Mouse (Mus musculus) spleen, embryonic (tissue): ENCODE measurements at regions not wholly inside any gene's neighbourhood (a gene's known extent, or its start where the extent isn't known, plus 50 kb on each side); places are given as distances from the start of the nearest gene placed in this dataset.

ENCODE experiments used
- CTCF ChIA-PET: fragments of 350-600 bp; sonication (Branson Sonifier 250); formaldehyde crosslinking; loops from one replicate; lab custom pipeline; 2022; lab: Charles Lee

DNA sequence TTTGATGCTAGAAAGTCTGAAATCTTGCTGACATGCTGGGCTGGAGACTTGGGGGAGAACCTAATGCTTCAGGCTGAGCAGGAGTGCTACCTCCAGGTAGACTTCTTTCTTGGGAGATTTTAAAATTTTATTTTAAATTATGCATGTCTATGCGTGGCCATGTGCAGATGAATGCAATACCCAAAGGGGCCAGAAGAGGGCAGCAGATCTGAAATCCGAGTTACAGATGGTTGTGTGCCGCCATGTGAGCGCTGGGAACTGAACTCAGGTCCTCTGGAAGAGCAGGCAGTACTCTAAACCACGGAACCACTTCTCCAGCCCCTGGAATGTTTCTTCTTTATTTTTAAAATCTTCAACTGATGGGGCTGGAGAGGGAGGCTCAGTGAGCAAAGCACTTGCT, 135.8 kb downstream of the Slc4a3 start:
- CTCF ChIA-PET: no interaction called here

DNA sequence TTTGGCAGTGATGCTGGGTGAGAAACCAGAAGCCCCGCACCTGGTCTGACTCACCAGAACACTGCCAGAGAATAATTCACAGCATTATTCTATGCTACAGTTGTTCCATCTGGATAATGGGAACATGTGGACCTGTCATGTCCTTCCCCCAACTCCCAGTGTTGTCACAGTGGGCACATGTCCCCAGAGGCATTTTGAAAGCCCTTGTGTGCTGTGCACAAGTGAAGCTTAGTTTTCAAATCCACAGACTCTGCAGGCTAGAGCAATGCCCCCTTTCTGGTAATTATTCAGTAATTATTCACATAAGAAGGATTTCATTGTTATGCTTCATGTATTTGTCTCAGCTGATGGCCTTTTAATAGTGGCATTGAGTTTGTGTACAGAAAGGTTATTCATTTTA, 146.7 kb downstream of the Slc4a3 start:
- CTCF ChIA-PET: interaction anchor here (0.5 kb wide), 1 partner anchor 849 kb away, joined by 20 read pairs; no protein-coding TSS in a partner anchor

DNA sequence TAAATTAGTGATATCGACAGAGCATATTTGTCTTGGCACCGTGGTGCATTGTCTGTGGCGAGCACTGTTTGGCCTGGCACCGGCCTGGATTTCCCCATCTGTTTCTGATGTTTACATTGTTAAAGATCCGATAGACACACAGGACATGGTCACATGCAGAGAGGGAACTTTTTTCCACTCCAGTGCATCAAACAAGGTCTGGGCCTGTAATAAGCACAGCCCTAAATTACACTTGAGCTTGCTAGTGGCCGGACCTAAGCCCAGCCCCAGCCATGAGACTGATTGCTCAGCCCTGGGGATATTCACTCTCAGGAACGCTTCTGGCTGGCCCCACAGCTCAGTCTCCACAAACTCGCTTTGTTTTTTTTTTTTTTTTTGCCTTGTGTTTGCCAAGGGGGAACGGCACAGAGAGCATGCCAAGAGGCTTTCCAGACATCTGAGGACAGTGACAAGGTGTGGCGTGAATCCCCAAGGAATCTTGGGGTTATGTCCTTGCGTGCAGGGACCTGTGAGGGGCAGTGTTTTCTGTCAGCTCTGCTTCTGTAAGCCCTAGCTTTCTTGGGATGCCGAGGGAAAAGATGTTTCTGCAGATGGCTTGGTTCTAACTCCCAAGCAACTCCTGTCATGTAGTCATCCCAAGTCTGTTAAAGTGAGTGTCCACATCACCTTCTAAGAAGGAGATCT, 147.3 kb downstream of the Slc4a3 start:
- CTCF ChIA-PET: no interaction called here

DNA sequence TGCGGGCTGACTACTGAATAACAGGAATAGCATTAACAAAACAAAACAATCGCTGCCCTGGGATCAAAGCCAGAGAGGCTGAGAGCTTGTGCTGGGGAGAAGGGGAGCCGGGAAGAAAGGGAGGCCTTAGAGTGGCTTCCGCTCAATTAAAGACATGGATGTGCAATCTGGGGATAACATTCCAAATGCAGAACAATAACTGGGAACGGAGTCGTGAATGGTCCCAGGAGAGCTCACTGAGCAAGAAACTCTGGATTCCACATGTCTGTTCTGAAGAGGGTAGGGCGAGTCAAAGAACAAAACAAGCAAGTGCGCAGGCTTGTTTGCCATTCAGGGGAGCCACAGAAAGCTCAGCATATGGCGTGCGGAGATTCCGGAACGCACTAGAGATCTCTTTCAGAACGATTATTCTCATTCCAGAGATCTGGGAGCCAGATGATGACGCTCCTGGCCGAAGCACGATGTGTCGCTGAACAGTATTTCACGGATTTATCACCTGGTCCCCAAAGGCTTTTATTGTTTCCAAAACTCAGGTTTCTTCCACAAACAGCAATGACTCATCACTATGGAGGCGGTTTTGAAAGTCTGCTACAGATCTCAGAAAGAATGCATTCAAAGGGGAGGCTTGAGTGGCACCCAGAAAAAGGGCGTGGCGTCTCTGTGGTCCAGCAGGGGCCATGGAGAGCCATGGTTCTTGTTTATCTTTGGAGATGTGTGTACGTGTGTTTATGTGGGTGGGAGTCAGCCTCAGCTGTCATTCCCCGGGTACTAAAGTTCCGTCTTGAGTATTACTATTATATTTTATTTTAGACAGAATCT, 159.0 kb downstream of the Slc4a3 start:
- CTCF ChIA-PET: no interaction called here

DNA sequence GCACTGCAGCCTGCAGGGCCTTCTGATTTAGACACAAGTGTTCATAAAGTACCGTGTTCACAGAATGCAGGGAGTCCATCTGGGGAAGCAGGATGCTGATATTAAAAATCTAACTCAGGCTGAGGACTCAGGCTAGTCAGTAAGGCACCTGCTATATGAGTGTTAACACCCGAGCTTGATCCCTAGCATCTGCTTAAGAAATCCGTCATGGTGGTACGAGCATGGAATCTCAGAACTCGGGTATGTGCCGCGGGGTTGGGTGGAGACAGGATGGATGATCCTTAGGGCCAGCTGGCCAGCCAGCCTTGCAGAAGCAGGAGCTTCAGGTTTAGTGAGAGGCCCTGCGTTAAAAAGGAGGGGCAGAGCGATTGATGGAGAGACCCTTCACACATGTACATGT, 160.1 kb downstream of the Slc4a3 start:
- CTCF ChIA-PET: no interaction called here

DNA sequence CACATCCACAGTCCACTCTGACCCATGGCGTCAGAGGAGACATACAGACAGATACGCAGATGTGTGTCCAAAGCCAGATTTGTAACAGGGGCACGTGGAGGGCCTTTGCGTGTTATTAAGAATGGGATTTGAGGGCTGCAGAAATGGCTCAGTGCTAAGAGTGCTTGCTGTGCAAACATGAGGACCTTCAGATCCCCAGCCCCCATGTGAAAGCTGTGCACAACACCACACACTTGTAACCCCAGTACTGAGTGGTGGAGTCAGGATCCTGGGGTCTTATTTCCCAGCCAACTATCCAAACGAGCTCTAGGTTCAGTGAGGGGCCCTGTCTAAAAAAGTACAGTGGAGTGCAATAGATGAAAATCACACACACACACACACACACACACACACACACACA, 177.4 kb downstream of the Slc4a3 start:
- CTCF ChIA-PET: no interaction called here

DNA sequence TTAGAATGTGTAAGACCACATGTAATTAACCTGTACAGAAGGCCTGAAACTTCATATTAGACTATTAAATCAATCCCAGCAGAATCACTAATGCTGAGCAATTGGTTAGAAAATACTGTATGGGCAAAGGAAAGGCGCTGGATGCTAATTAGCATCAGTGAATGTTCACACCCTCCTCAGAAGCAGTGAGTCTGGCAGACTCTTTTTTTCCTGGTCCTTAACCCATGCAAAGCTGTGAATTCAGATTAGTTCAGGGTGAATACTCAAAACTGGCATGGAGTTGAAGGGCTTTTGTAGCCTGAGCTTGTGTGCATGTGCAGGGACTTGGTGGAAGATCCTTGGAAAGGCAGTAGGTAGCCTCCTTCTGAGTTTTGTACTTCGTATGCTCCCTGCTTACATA, 179.3 kb downstream of the Slc4a3 start:
- CTCF ChIA-PET: no interaction called here

DNA sequence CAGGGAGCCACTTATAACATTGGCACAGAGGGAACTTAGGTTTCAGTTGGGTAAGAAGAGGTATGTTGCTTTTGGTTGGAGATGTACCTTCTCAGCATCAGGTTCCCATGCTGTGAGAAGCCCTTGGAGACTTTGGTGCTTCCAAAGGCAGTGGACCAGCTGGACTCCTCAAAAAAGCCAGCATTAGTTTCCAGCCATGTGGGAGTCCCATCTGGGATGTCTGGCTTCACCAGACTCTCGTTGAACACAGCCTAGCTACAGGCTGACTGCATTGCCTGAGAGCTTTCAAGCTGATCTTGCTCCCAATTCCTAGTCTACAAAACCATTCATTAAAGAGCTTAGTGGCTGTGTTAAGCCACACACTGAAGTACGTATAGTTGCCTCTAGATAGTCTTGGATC, 182.8 kb downstream of the Slc4a3 start:
- CTCF ChIA-PET: no interaction called here

DNA sequence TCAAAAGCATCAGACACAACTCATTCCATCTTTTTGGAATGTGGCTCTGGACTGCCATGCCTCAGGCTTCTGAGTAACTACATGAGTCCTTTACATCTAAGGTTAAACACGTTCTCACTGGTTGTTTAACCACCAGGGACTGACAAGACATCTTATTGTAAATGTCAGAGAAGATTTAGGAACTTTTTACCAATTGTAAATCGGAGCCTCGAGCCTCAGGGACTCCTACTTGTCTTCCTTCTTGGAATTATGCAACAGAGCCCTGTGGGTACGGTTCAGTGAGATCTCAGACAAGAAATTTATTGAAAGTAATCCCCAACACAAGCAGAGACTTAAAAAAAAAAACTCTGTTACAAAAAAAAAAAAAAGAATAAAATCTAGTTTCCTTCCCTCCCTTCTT, 187.7 kb downstream of the Slc4a3 start:
- CTCF ChIA-PET: no interaction called here

DNA sequence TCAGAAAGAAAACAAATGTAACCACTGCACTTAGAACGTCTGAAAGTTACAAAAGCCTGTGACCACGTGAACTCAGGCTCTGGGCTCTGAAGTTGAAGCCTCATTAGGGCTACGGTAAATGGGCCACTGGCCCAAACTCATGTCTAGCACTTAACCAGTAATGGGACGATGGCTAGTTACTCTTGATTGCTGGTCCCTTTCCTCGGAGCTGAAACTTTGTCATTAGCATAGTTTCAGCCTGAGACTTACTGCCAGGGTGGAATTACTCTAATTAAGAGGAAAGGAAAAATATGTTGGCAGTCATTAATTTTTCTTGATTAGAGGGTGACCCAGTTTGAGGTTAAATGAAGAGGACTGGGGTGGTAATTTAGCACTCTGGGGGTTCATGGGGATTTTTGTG, 192.6 kb downstream of the Slc4a3 start:
- CTCF ChIA-PET: no interaction called here

DNA sequence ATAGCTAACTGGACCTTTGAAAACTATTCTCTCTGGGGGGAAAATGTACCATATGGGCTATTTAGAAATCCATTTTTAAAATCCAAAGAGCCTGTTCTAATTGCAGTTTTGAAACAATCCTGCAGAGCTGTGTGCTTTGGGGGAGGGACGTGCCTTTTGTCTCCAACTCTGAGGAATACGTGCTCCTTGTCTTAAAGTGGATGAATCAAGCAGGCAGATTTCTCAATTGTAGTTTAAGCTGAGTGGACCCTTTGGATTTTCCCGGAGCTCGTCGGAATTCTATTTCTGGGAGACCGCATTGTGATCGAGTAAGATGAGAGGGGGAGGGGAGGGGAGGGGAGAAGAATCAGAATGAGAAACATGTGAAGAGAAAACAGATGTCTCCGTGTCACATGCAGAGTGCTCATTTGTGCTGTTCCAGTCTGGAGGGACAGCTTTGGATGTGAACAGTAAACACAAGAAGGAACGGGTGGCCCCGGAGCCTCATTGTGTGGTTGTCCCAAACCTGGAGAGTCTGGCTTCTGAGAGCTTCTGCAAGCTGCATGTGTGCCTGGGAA, 203.7 kb downstream of the Slc4a3 start:
- CTCF ChIA-PET: no interaction called here

DNA sequence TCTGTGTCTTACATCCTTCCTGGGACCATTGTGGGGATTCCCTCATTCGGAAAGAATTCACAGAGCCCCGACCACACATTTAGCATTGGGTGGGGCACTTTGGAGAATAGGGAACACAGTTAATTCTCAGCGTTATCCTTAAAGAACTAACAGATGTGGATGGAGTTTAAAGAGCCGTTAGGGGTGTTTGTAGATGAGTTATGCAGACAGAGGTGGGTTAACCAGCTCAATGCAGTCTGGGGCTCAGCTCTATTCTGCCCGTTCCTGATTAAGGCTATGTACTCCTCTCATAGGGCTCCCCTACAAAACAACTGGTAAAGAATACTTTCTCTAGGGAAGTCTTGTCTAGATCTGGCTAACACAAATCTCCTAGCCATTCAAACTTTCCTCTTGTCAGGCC, 226.1 kb downstream of the Slc4a3 start:
- CTCF ChIA-PET: no interaction called here

DNA sequence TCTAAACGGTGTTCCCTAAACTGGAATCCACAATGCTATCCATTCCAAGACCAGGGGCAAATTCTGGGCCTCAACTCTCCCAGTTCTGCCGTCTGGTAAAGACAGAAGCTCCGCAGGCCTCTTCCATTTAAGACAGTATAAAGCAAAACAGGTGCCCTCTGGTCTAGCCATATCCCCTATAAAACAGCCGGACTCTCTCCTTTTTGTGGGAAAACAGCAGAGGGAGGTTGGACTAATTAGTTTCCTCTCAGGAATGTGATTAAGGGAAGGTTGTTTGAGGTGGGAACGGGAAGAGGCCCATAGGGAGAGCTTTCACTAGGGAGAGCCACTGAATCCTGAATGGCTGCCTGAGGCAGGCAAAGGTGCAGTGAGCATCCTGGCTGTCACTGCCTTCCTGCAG, 226.9 kb downstream of the Slc4a3 start:
- CTCF ChIA-PET: no interaction called here

DNA sequence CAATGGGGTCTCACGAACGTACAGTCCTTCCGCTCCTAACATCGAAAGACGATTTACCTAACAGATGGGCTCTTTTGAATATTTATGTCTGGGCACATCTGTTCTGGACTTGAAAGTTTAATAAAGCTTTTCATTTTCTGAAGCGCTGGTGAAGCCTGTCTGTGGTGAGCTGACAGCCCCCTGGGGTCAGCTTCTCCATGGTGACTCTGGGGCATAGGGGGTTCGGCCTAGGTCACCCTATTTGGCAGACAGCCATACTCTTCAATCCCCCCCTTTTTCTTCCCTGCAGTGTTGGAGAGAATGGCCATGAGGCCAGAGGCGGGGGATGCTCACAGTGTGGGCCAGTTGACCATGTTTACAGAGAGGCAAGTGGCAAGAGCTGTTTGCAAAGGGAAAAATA, 232.8 kb downstream of the Slc4a3 start:
- CTCF ChIA-PET: no interaction called here

DNA sequence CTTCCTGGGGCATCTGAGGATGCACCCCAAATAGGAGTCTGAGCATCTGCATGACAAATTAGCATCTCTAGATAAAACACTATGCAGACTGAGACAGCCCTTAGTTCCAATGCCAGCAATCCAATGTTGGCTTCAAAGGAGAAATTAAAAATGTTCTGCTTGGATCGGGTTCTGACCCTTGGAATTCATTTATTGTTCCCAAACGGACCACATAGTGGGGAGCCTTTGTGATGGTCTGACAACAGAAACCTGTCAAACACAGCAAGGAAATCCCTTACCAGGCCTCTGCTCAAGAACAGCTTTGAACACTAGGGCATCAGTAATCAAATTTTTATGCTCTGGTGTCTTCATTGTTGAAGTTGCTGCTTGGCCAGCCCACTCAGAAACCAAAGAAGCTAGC, 237.1 kb downstream of the Slc4a3 start:
- CTCF ChIA-PET: no interaction called here

DNA sequence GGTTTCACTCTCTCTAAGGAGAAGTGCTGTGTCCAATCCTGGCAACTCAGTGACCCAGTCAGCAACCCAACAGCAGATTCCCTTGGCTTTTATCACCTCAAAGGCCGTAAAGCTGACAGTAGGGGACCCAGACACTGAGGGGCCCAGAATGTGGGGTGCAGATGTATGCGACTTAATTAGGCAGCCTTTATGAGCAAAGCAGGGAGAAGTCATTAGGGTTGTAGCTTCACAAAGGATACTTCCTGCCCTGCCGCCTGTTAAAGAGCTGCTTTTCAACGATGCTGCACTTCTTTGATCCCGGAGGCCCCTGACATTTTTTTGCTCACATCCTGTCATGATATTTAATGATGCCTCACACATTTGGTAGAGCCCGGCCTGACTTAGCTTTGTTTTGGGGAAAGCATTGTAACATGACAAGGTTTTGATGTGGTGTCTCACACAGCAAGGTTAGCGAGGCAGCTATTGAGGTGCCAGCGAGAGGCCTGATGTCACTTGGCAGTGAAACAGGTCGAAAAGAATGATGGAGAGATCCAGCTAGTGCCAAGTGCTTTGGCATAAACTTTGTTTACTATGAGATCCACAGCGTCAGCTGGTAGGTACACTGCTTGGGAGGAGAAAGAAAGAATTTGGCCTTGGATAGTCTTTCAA, 240.2 kb downstream of the Slc4a3 start:
- CTCF ChIA-PET: no interaction called here

DNA sequence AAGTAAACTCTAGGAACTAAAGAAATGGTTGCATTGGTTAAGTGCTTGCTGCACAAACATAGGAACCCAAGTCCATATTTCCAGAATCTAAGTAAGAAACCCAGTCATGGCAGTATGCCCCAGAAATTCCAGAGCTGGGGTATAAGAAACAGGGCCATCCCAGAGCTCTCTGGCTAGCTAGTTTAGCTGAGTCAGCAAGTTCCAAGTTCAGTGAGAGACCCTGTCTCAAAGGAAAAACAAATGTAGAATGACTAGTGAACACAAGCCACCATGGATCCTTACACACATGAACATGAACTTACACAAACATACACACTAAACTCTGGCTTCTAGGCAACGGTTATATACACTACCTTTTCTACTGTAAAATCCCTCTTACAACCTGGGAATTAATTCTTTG, 245.4 kb downstream of the Slc4a3 start:
- CTCF ChIA-PET: no interaction called here

DNA sequence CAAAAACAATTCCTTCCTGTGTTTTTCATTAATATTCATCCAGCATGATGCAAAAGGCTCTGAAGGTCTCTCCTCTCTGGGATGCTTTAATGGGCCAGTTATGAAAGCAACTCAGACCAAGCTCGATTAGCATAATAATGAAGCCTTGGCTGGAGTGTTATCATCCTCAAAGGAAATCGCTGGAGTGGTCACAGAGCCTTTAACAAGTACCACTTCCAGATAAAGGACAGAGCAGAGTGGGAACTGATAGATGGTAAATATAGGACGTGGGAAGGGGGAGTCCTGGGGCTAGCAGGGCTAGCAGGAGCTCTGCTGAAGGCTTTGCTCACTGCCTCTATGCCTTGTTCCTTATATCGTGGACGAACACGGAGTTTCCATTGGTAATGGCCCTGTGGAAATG, 251.7 kb downstream of the Slc4a3 start:
- CTCF ChIA-PET: no interaction called here

DNA sequence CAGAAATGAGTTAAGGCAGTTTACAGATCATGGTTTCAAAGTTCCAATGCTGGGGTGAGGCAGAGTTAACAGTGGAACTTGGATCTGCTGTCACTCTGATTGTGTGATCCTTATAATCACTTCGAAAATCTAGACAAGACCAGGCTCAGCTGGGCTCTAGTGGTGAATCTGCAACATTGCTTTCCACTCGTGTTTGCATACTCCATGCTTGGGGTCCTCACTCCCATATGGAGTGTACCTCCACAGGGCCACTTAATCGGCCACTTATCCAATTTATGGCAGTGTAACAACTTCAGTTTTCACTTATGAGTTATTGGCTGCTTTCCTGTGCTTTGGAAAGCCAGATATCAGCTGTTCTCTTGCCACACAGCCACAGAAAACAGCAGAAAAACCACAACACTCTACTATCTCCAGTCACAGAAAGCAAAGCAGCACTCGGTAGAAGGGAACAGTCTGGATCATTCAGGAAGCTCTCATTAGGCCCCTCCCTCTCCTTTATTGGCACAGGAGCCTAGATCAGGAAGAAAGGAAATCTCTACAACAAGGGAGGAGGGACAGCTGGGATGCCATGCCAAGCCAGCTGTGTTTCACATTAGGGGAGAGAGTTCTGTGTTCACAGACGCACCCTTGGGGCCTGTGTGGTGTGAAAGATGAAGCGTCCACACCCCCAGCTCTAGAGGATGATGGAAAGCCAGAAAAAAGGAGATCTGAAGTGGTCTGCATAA, 252.5 kb downstream of the Slc4a3 start:
- CTCF ChIA-PET: no interaction called here

DNA sequence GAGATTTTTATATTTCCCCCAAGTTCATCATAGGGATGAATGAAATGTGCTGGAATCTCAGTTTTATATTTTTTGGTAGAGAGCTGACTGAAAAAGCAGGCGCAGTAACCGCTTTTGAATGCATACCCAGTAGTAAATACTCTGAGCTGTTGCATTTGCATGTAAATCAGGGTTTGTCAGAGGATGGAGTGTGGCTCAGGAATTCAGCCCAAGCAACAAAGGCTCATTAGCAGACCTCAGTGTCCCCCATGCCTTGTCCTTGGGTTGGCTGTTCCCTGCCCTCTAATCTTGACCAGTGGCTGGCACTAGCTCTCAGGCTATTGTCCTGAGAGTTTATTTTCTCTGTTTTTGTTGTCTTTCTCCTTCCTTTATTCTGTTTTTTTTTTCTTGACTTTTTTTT, 258.4 kb downstream of the Slc4a3 start:
- CTCF ChIA-PET: no interaction called here

DNA sequence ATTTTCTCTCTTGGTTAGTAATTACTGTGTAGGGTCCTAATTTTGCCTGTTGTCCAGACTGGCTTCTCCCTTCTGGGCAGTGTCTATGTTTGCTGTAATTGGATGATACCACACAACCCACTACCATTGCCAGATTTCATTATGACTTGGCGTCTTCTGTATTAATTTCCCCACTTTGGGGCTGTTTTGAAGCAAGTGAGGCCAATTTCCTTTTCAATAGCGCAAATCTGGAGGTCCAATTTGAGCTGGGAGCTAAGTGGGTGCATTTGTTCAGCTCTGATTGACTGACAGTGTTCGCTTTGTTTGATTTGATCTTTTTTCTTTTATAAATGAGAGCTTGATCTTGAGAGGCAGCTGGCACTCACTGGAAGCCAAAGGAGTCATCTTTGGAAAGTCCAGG, 266.4 kb downstream of the Slc4a3 start:
- CTCF ChIA-PET: no interaction called here

DNA sequence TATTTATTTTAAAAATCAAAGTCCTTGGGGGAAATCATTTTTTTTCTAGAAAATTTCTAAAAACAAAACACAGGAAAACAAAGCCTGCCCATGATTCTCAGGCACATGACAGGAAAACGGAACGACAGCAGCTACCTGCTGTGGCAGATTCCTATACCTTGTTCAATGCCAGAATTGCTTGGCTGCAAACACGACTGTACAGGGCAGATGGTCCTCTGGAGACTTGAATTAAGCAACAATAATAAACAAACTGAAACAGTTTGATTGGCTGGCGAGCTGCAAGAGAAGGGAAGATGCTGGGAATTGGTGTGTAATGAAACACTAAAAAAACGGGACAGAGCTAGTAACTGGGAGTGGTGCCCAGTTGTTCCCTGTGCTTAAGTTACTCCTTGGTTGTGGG, 280.1 kb downstream of the Slc4a3 start:
- CTCF ChIA-PET: no interaction called here
